Mouse (Mus musculus) natural killer cell, adult 2 months (primary cell): ENCODE measurements around the gene Pla2g4b.

Experiments
- DNase-seq, 2 experiments: peaks; one replicate each; pipeline ENCODE4 v3.0.0; 2022; ENCODE audit warnings: low spot score in 2 of 2

Gene Pla2g4b

GRCm38 (mm10) chr2:120062248-120062647 is 29.0 kb downstream of the Pla2g4b start:
- no peak for DNase-seq

- no peak for DNase-seq
Measured at GRCm38 (mm10) chr2:120064639-120065038, 31.4 kb downstream of the Pla2g4b start.

- DNase-seq, result no peak
Measured at GRCm38 (mm10) chr2:120065243-120065642, 32.0 kb downstream of the Pla2g4b start.

GRCm38 (mm10) chr2:120066224-120066623 is 33.0 kb downstream of the Pla2g4b start:
- no peak for DNase-seq

GRCm38 (mm10) chr2:120068555-120069465 is 35.6 kb downstream of the Pla2g4b start:
- DNase-seq, result no peak

- DNase-seq, result no peak
Measured at GRCm38 (mm10) chr2:120069466-120069990, 36.3 kb downstream of the Pla2g4b start.

- DNase-seq, result no peak
Measured at GRCm38 (mm10) chr2:120074096-120074495, 40.9 kb downstream of the Pla2g4b start.

- peak in 1 of 2 experiments; percentile 20 for DNase-seq
Measured at GRCm38 (mm10) chr2:120076076-120076705, 43.0 kb downstream of the Pla2g4b start.

- DNase-seq, result no peak
Measured at GRCm38 (mm10) chr2:120082416-120082815, 49.2 kb downstream of the Pla2g4b start.

- DNase-seq, result no peak
Measured at GRCm38 (mm10) chr2:120084593-120085361, 51.6 kb downstream of the Pla2g4b start.

- no peak for DNase-seq
Measured at GRCm38 (mm10) chr2:120086038-120086437, 52.8 kb downstream of the Pla2g4b start.

- DNase-seq, result no peak
Measured at GRCm38 (mm10) chr2:120087391-120087790, 54.2 kb downstream of the Pla2g4b start.

GRCm38 (mm10) chr2:120087897-120088296 is 54.7 kb downstream of the Pla2g4b start:
- no peak for DNase-seq

GRCm38 (mm10) chr2:120090979-120091378 is 57.8 kb downstream of the Pla2g4b start:
- no peak for DNase-seq
